Mouse (Mus musculus): ENCODE data around the gene Heatr9.
"Not testable (repeated sequence)": the region's sequence is repeated elsewhere in the genome, so short reads cannot be mapped to it uniquely, and the experiment has no call there.

The Heatr9 gene

DNA sequence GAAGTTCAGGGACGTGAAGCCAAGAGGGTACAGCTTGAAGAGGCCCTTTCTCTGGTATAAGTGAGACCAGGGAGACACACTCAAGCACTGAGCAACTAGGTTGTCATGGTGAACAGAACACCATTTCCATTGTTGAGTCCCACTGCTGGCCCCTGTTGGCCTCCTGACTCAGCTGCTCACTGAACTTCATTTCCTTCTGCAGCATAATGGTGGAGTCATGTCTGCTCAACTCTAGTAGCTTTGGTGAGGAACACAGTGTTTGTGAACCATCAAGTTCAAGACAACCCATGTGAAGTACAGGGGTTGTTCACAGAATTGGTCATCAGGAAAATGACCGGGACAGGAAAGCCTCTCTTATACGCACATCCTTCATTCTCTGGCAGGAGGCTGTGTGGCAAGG, at the start of gene Heatr9:
Gene Heatr9, minus strand, starts transcription at position 101 of the 400 bp plus-strand sequence.
- DNase-seq: no peak

GRCm38 (mm10) chr11:83570189-83570588, 48.2 kb upstream of the Heatr9 start:
- DNase-seq: no peak

DNA sequence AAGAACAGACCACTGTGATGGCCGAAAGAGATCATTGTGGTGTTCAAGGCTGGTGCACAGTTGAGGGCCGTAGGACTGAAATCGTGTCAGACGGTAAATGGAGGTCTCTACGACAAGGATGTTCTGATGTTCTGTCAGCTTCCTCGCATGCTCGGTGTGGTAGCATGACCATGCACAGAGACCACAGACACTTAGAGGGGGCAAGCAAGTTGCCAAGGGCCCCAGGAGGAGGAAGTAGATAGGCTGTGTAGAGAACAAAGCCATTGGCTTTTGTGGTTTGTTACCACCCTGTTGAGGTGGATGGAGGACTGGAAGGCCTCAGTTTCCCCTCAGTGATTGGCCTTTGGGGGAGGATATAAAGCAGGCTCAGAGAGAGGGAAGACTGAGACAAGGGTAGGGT, 47.3 kb upstream of the Heatr9 start:
- no peak for DNase-seq

DNA sequence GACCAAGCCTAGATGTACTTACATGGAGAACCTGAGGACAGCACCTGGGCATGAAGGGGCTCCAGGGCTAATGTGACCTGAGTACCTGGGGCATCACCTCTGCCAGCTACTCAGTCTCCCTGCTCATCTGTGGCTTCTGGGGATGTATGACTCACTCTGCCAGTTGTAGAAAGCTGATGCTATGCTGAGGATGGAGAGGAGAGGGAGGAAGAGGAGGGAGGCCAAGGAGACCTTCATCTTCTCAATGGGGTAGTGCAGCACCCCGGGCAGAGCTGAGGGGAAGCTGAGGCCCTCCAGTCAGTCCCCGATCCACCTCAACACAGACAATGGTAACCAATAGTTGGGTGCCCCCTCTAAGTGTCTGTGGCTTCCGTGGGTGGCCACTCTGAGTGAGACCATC, 46.8 kb upstream of the Heatr9 start:
- no peak for DNase-seq

- no peak for DNase-seq
Observed at GRCm38 (mm10) chr11:83568061-83568460, 46.1 kb upstream of the Heatr9 start.

GRCm38 (mm10) chr11:83567311-83567710, 45.3 kb upstream of the Heatr9 start:
- DNase-seq: no peak

GRCm38 (mm10) chr11:83566617-83567016, 44.6 kb upstream of the Heatr9 start:
- DNase-seq: no peak

- DNase-seq: no peak
Observed at GRCm38 (mm10) chr11:83563754-83564153, 41.8 kb upstream of the Heatr9 start.

DNA sequence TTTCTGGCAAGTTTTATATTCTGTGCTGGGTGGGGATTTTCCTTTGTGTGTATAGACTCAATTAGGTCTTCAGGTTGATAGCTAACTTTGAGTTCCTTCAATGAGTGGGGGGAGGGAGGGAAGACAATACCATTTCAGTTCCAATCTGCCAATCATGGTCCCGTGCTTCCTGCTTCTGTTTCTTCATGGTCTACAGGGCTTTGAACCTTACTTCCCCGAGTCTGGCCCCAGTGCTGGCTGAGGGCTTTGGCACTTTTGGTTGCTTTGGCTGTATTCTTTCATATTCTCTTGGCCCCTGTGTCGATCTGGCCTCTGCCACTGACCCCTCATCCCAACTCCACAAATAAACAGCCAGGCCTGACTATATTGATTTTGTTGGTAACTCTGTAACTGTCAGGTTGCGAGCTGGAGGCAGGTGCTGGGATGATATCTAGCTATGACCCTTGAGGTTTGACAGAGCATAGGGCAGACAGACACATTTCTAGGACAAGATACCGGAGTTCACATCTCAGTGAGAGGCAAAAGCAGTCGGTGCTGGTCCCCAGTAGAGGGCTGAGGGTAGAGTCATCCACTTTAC, 40.4 kb upstream of the Heatr9 start:
- DNase-seq: no peak

GRCm38 (mm10) chr11:83560405-83560804, 38.4 kb upstream of the Heatr9 start:
- DNase-seq: no peak

- no peak for DNase-seq
Observed at GRCm38 (mm10) chr11:83557074-83557473, 35.1 kb upstream of the Heatr9 start.

DNA sequence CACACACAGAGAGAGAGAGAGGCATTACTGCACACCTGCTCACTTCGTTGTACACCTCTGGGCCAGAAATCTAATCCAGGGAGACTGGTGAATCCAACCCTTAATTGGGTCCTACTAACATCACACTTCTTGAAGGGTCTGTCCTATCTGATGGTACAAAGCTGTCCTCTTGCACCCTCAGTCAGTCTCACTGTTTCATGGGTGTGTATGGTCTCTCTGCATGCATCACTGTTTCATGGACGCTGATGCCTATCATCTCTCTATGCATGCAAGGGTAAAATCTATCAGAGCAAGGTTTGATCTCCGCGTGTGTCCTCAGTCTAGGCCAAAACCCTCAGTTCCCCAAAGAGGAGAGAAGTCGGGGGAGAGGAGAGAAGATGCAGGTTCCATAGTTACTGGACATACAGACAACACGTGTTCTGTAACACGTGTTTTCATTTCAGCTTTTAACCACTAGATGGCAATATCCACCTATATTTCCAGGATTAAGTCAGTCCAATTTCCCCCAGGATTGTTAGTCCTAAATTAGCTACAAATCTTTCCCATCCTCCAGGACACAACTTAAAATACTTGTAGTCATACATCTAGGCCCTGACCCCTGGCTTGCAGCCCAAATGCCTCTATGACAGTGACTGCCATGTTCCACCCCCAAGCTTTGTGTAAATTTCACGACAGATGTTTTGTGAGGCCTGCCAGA, 34.3 kb upstream of the Heatr9 start:
- no peak for DNase-seq

DNA sequence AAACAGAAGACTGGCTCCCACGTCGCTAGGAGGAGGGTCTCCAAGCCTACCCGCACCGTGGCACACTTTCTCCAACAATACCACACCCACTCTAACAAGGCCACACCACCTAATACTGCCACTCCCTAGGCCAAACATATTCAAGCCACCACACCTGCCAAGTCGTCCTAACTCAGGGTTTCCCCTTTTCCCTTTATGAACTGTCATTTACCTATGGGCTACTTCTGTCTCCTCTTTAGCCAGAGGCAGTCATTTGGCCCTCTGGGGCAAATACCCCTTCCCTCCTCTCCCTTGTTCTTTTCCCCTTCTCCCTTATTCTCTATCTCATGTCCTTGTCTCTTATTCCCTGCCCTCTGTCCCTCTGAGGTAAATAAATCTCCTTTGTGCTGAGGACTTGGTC, 29.7 kb upstream of the Heatr9 start:
- no peak for DNase-seq

- not testable (repeated sequence) for DNase-seq
Observed at GRCm38 (mm10) chr11:83551037-83551436, 29.1 kb upstream of the Heatr9 start.

GRCm38 (mm10) chr11:83550186-83550632, 28.2 kb upstream of the Heatr9 start:
- no peak for DNase-seq

DNA sequence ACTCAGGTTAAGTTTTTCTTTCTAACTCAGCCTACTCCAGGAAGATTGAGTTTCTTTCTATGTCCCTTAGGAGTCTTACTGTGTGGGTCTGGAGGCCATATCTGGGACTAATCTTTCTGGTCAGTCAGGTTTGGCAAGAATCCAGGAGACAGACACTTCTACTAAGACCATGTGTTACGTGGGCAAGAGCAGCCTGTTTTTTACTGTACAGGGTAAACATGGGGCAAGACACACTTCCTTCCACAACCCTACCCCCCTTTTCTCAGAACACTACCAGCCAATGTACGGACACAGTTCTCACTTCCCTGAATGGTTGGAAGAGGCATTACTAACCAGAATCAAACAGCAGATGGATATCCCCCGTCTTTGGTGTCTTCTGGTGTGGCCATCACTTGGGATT, 22.2 kb upstream of the Heatr9 start:
- no peak for DNase-seq

- no peak for DNase-seq
Observed at GRCm38 (mm10) chr11:83541415-83541814, 19.4 kb upstream of the Heatr9 start.

DNA sequence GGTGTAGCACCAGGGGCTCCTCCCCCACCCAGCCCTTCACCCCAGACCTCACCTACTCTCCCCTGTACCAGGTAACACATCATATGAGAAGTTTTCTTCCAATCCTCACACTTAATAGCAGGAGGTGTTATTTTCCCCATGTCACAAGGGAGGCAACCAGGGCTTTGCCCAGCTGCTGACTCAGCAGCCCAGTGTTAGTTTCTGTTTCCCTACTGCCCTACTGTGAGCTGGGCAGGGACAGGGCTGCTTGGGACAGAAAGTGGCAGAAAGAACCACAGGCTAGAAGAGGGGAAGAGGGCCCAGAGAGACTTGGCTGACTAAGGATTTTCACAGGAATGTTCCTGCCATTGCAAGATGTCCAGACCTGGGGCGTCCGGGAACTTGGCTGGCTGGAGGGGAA, 19.0 kb upstream of the Heatr9 start:
- no peak for DNase-seq

DNA sequence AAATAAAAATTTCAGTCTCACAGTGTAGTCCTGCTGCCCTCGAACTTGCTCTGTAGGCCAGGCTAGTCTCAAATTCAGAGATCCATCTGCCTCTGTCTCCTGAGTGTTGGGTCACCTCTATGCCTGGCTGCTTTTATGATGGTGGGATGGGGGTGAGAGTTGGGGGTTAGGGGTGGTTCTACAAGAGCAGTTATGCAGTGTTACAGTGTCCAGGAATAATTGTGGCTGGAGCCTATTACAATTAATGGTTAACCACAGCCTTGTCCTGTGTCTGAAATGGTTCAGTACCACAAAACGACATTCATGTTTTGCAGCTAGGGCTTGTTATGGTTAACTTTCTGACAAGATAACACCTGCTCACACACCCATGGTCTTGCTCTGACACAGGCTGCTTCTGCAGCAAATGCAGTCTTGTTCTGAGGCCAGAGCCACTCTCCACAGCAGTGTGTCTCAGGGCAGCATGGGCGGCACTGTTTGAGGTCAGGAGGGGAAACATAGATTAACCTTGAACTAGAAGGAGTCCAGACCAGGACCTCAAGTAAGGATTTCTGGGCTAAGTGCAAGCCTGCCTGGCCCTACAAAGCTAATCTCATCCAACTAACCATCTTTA, 16.8 kb upstream of the Heatr9 start:
- no peak for DNase-seq

GRCm38 (mm10) chr11:83536831-83537230, 14.9 kb upstream of the Heatr9 start:
- DNase-seq: no peak

DNA sequence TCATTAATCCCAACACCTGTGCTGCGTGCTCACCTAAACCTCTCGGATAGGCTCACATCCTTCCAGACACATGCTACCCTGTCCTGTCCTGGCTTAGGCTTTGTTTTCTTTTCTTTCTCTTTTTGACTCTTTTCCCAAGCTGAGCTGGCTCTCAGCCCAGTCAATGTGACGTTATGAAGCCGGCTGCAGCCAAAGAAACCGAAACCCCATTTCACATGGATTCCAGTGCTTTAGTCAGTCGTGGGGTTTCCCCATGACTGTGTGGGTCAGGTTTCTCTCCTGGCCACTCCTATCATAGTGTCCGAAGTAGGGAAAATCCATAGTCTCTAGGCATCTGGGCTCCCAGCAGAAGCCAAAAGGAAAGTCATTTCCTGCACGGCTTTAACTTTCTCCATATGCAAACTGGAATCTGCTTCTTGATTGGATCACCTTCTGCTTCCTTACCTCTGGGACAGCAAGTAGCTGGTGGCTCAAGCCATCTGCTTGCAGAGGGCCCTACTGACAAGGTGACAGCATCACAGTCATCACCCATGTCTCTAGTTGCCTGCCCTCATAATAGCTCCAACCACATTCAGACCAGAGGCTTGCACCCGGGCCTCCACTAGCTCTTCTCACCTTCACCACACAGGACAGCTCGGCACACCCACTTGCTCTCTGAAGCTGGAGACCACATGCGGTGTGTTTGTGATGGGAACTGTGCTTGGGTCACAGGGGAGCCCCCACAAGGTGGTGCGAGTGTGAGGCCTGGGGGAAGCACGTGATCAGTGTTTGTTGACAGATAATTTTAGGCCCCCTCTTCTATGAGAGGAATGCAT, 12.8 kb upstream of the Heatr9 start:
- DNase-seq: no peak

DNA sequence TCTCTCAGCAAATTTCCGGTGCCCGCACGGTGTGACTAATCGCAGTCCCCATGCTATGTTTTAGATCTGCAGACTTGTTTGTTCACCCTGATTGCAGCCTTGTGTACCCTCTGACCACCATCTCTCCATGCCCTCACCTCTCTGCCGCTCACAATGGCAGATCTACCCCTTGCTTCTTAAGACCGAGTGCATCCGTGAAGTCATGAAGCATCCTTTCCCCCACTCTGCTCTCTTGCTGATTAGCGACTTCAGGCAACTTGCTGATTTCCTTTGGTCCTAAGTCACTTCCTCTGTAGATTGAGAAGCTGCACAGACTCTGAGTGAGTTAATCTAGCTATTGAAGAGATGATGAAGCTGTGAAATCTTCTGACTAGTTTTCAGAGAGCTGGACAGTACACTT, 12.2 kb upstream of the Heatr9 start:
- no peak for DNase-seq

DNA sequence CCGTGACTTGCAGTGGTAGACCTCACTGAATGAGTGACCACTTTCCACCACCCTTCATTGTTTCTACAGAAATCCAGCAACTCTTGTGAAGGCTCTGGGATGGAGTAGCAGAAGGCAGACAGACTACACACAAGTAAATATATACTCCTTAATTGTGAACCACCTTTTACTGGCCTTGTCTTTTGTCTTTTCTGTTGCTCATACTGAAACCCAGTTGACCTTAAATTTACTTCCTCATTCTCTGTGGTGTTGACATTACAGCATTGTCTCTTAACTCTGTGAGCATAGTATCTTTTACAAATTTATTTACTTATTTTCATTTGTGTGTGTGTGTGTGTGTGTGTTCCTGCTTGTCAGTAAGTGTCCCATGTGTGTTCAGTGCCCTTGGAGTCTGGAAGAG, 11.2 kb upstream of the Heatr9 start:
- no peak for DNase-seq

DNA sequence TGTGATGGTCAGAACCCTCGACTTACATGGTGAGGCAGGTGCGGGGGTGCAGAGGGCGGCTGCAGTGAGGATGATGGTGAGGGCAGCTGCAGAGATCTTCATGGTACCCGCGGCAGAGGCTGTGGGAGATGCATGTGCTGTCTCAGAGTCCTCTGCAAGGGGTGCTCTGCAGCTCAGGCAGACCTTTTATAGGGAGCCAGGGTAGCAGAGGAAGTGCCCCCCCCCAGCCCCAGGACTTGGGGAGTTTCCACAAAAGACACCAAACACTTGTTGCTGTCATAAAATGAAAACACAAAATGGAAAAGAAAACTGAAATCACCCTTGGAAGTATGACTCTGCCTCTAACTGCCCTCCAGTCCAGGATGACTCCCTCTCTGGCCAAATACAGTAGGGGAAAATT, 8.4 kb upstream of the Heatr9 start, which contains the start of gene Ccl5:
Gene Ccl5, minus strand, starts transcription at position 159 of the 400 bp plus-strand sequence.
- DNase-seq: no peak
